Mouse (Mus musculus) lung, adult 2 months (tissue): ENCODE measurements at regions not wholly inside any gene's neighbourhood (a gene's known extent, or its start where the extent isn't known, plus 50 kb on each side); places are given as distances from the start of the nearest gene placed in this dataset.

Experiments used
- CTCF ChIP-seq: fragments of 200-500 bp; IDR thresholded peaks from 2 replicates; pipeline ENCODE4 v1.5.1; 2011; ENCODE audit warnings: mild to moderate bottlenecking, low read length, control low read depth; ENCODE audit not compliant: insufficient read depth
- POLR2A ChIP-seq: fragments of 200-500 bp; IDR thresholded peaks from 2 replicates; pipeline ENCODE4 v1.6.1; 2011; ENCODE audit warnings: low read depth, mild to moderate bottlenecking, control low read depth, low read length, borderline replicate concordance; ENCODE audit errors: extremely low read depth

GRCm38 (mm10) chr3:101212403-101213211 lies 75.1 kb downstream of the Cd2 start:
- no peak for TF ChIP-seq CTCF
- no peak for TF ChIP-seq POLR2A
